Mouse (Mus musculus): ENCODE data around the gene Plcg2.

GRCm38 (mm10) chr8:117471174-117471573, 26.9 kb upstream of the Plcg2 start:
- TF ChIP-seq CTCF (IDR thresholded peaks at IDR 0.05; ENCODE audit: low read depth) = peak; percentile 86
- TF ChIP-seq EP300 (optimal IDR thresholded peaks at IDR 0.05) = no peak

Data from stomach, postnatal 0 days (tissue).